Mouse (Mus musculus): Measurements from ENCODE around the gene Rabep2. TPM values are rescaled to one million over a fixed set of nuclear protein-coding genes. Genes with fewer than 3 reads are reported as not detected.

The Rabep2 gene
- total and polyA plus RNA-seq, 2 experiments from 2014 or later = 19.2 to 22.5 TPM

DNA sequence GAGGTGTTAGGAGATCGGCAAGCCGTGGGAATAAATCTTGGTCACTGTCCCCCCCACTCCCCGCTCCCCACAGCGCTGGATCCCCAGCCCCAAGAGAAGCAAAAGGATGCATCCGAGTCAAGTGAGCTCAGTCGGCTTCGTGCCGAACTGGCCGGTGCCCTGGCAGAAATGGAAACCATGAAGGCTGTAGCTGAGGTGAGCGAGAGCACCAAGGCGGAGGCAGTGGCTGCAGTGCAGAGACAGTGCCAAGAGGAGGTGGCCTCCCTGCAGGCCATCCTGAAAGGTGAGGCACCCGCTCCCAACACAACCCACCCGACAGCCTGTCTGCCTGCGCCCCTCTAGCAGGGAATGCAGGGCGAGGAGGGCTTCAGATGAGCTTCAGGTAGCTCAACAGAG is 942 bp downstream of the Rabep2 start:
- 0 out of 2 replicates have a peak overlapping the region, but pooled peaks have one; percentile 42 for H3K27ac ChIP-seq
- no peaks in the 10 kb centered on the region for H3K4me1 ChIP-seq (ENCODE audit: insufficient read depth, low read length)

DNA sequence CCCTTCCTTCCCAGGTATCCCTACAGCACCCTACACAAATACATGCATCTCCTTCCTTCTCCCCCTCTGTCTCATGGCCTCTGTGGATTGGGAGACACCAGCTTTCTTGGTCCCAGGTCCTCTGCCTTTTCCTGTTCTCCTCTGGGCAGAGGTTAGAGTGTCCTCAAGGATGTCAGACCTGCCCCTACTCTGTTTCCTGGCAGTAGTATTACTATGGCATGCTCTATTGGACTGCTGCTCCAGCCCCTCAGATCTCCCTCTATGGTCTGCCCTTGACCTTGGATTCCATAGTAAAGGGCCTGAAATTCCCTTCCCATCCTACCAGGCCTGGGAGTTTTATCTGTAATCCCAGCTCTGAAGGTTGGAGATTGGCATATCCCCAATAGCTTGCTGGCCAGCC is 1.6 kb downstream of the Rabep2 start:
- TF ChIP-seq CTCF (IDR thresholded peaks at IDR 0.05; ENCODE audit: low read depth) = no peak
- Histone ChIP-seq H3K27ac (no peak overlapping the region), H3K27me3 (ENCODE audit: insufficient read depth, low read length) (no peaks in the 10 kb centered on the region), H3K36me3 (ENCODE audit: insufficient read depth, low read length) (no peaks in the 10 kb centered on the region), H3K9me3 (ENCODE audit: low read length) (no peaks in the 10 kb centered on the region), H3K4me2 (ENCODE audit: low read depth, low read length) (no peak overlapping the region), H3K9ac (replicated peaks; ENCODE audit: low read length) (no peak overlapping the region), H3K4me3 (ENCODE audit: low read length) (no peak overlapping the region), H3K4me1 (ENCODE audit: insufficient read depth, low read length) (no peaks in the 10 kb centered on the region)
- ATAC-seq (no peak), DNase-seq (ENCODE audit: low spot score) (no peak)

More for the DNA sequence above, 942 bp downstream of the Rabep2 start:
- Histone ChIP-seq H3K27me3 (ENCODE audit: insufficient read depth, low read length) (no peaks in the 10 kb centered on the region), H3K9me3 (ENCODE audit: low read length) (no peaks in the 10 kb centered on the region), H3K4me3 (ENCODE audit: low read length) (peak overlapping the region; percentile 66), H3K9ac (replicated peaks; ENCODE audit: low read length) (peak overlapping the region; percentile 80), H3K4me2 (ENCODE audit: low read depth, low read length) (peak overlapping the region; percentile 84), H3K36me3 (ENCODE audit: insufficient read depth, low read length) (no peaks in the 10 kb centered on the region)
- 26% methylated on average over 15 of the region's 15 CpGs for WGBS
- DNase-seq (ENCODE audit: low spot score) (no peak), ATAC-seq (peak; percentile 32)
- no peak for TF ChIP-seq CTCF (IDR thresholded peaks at IDR 0.05; ENCODE audit: low read depth)

DNA sequence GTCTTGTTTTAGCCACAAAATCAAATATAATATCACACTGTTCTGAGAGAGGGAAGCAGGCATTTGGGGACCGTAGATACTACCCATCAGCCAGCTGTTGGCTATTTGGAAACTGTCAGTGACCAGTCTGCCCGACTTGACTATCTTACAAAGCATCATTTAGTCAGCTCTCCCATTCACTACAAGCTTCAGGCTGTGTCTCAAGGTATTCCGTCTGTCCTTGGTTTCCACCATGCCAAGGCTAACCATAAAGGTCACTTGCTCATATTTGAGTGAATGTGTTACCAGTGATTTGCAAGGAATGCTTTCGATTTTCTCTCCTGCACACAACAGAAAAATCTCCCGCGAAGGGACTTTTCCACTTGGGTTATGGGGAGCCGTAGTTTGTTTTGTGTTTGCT is 6.2 kb downstream of the Rabep2 start:
- H3K4me1 ChIP-seq (ENCODE audit: insufficient read depth, low read length) = no peaks in the 10 kb centered on the region
- no peak overlapping the region for H3K4me3 ChIP-seq (ENCODE audit: low read length)
- no peak overlapping the region for H3K9ac ChIP-seq (replicated peaks; ENCODE audit: low read length)
- H3K27me3 ChIP-seq (ENCODE audit: insufficient read depth, low read length) = no peaks in the 10 kb centered on the region
- H3K4me2 ChIP-seq (ENCODE audit: low read depth, low read length) = no peak overlapping the region
- H3K9me3 ChIP-seq (ENCODE audit: low read length) = no peaks in the 10 kb centered on the region
- 0 out of 2 replicates have a peak, but pooled peaks cover 3% of the 10 kb centered on the region for H3K36me3 ChIP-seq (ENCODE audit: insufficient read depth, low read length)
- ATAC-seq (no peak), DNase-seq (ENCODE audit: low spot score) (no peak)
- 88% methylated on average over 7 of the region's 7 CpGs for WGBS
- no peak overlapping the region for H3K27ac ChIP-seq
- no peak for TF ChIP-seq CTCF (IDR thresholded peaks at IDR 0.05; ENCODE audit: low read depth)

DNA sequence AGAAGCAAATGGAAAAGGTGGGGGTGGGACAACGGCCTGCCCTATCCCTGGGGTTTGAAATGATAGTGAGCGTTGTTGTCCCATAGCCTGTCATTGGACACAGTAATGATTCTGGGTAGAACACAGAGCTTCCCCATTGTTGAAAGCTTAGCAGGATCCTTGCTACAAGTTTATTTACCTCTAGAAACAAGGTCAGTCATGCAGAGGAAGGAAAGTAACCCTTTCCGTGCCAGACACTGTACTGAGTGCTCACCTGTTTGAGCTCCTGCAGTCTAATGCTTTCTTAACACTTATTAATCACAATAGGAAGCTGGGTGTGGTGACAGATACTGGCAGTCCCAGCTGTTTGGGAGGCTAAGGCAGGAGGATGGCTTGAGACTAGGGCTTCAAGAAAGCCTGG is 7.2 kb downstream of the Rabep2 start:
- Histone ChIP-seq H3K36me3 (ENCODE audit: insufficient read depth, low read length) (0 out of 2 replicates have a peak, but pooled peaks cover 3% of the 10 kb centered on the region), H3K4me2 (ENCODE audit: low read depth, low read length) (no peak overlapping the region), H3K27ac (no peak overlapping the region), H3K9me3 (ENCODE audit: low read length) (no peaks in the 10 kb centered on the region), H3K4me3 (ENCODE audit: low read length) (no peak overlapping the region), H3K9ac (replicated peaks; ENCODE audit: low read length) (no peak overlapping the region), H3K4me1 (ENCODE audit: insufficient read depth, low read length) (no peaks in the 10 kb centered on the region), H3K27me3 (ENCODE audit: insufficient read depth, low read length) (no peaks in the 10 kb centered on the region)
- no peak for TF ChIP-seq CTCF (IDR thresholded peaks at IDR 0.05; ENCODE audit: low read depth)
- 79% methylated on average over 3 of the region's 3 CpGs for WGBS
- no peak for DNase-seq (ENCODE audit: low spot score)
- ATAC-seq = no peak

DNA sequence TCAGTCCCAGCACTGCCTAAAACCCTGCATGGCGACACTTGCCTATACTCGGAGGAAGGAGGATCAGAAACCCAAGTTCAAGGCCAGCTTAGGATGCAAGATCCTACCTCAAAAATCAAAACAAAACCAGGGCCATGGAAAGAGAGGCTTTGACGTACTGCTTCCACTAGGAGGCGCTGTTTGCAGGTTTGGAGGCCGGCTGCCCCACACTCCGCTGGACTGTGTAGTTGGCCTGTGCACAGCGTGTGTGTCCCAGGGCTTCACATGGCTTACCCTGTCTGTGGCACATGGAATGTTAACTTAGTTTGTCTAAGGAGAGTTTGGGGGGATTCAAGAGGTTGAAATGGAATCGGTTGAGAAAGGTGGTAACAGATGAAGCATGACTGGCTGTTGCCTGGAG is 8.3 kb downstream of the Rabep2 start:
- Histone ChIP-seq H3K4me2 (ENCODE audit: low read depth, low read length) (no peak overlapping the region), H3K36me3 (ENCODE audit: insufficient read depth, low read length) (0 out of 2 replicates have a peak, but pooled peaks cover 6% of the 10 kb centered on the region), H3K27ac (no peak overlapping the region), H3K27me3 (ENCODE audit: insufficient read depth, low read length) (no peaks in the 10 kb centered on the region), H3K9ac (replicated peaks; ENCODE audit: low read length) (no peak overlapping the region), H3K9me3 (ENCODE audit: low read length) (no peaks in the 10 kb centered on the region), H3K4me3 (ENCODE audit: low read length) (no peak overlapping the region), H3K4me1 (ENCODE audit: insufficient read depth, low read length) (no peaks in the 10 kb centered on the region)
- TF ChIP-seq CTCF (IDR thresholded peaks at IDR 0.05; ENCODE audit: low read depth) = peak; percentile 90
- DNase-seq (ENCODE audit: low spot score) (peak; percentile 71), ATAC-seq (peak; percentile 61; the same call in 1 of the 2 replicates)
- 16% methylated on average over 8 of the region's 8 CpGs for WGBS

DNA sequence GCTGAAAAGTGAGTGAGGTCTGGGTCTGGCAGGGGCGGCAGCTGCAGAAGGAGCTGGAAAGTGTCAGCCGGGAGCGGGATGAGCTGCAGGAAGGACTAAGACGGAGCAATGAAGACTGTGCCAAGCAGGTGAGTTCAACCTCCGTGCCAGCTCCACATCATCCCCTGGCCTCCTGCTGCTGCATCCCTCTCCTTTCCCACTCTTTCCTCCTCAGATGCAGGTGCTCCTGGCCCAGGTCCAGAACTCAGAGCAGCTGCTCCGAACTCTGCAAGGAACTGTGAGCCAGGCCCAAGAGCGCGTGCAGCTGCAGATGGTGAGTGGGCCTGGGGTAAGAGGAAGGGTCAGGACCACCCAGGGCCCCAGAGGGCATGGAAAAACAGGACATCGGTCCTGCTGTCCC is 11.6 kb downstream of the Rabep2 start:
- WGBS = 54% methylated on average over 9 of the region's 9 CpGs
- ATAC-seq (peak; percentile 32; the same call in 1 of the 2 replicates), DNase-seq (ENCODE audit: low spot score) (no peak)
- Histone ChIP-seq H3K27me3 (ENCODE audit: insufficient read depth, low read length) (no peaks in the 10 kb centered on the region), H3K4me3 (ENCODE audit: low read length) (no peak overlapping the region), H3K4me2 (ENCODE audit: low read depth, low read length) (no peak overlapping the region), H3K27ac (no peak overlapping the region), H3K36me3 (ENCODE audit: insufficient read depth, low read length) (peaks cover 14% of the 10 kb centered on the region; the same call in 1 of the 2 replicates), H3K9me3 (ENCODE audit: low read length) (no peaks in the 10 kb centered on the region), H3K9ac (replicated peaks; ENCODE audit: low read length) (no peak overlapping the region), H3K4me1 (ENCODE audit: insufficient read depth, low read length) (no peaks in the 10 kb centered on the region)
- TF ChIP-seq CTCF (IDR thresholded peaks at IDR 0.05; ENCODE audit: low read depth) = no peak

DNA sequence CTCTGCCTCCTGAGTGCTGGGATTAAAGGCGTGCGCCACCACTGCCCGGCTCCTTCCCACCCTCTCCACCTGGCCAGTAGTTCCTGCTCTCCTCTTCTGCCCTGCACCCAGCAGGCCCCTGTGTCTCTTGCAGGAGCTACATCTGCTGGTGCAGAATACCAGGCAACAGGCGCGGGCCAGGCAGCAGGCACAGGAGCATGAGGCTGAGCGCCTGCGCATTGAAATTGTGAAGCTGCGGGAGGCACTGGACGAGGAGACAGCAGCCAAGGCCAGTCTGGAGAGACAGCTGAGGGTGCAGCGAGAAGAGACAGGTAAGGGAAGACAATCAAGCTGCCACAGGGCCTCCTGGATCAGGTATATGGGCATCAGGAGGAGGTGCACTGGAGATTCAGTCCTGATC is 15.4 kb downstream of the Rabep2 start:
- no peak for ATAC-seq
- no peaks in the 10 kb centered on the region for H3K27me3 ChIP-seq (ENCODE audit: insufficient read depth, low read length)
- no peak overlapping the region for H3K4me2 ChIP-seq (ENCODE audit: low read depth, low read length)
- no peak overlapping the region for H3K27ac ChIP-seq
- no peak overlapping the region for H3K9ac ChIP-seq (replicated peaks; ENCODE audit: low read length)
- H3K36me3 ChIP-seq (ENCODE audit: insufficient read depth, low read length) = peaks cover 24% of the 10 kb centered on the region; the same call in 1 of the 2 replicates
- 96% methylated on average over 10 of the region's 10 CpGs for WGBS
- no peaks in the 10 kb centered on the region for H3K9me3 ChIP-seq (ENCODE audit: low read length)
- H3K4me3 ChIP-seq (ENCODE audit: low read length) = no peak overlapping the region
- H3K4me1 ChIP-seq (ENCODE audit: insufficient read depth, low read length) = no peaks in the 10 kb centered on the region
- no peak for TF ChIP-seq CTCF (IDR thresholded peaks at IDR 0.05; ENCODE audit: low read depth)
- no peak for DNase-seq (ENCODE audit: low spot score)
